In genomic region chrX:103694381-103694780, GRCm38 (mm10) we compare ENCODE assay signal across 9 mouse cellular contexts.
DNase-seq lines count a peak whose midpoint lies in the region; ATAC-seq and TF ChIP-seq lines count a peak whose summit lies in the region.
"Had no signal": no experiment of that assay in that cellular context is flagged by ENCODE, and none has a peak within 500 bp of the region (broad histone marks: within the 10 kb centered on the region; RNA-seq: fewer than 3 reads in every experiment).

No protein-coding gene starts in this region.

- peak overlapping the region; percentile 43 for H3K4me3 ChIP-seq in lung, embryonic 15.5 days
- peak overlapping the region; percentile 48 for H3K4me3 ChIP-seq in forebrain, embryonic 15.5 days
- peak overlapping the region; percentile 46 for H3K4me3 ChIP-seq in limb, embryonic 13.5 days
- peak overlapping the region; percentile 75; the same call in 1 of the 2 replicates for H3K4me3 ChIP-seq in small intestine, adult 2 months (ENCODE audit: low read depth, low read length)

- H3K9me3 ChIP-seq in lung, embryonic 15.5 days = no peaks in the 10 kb centered on the region
- H3K9me3 ChIP-seq in forebrain, embryonic 15.5 days = no peaks in the 10 kb centered on the region
- H3K9me3 ChIP-seq in limb, embryonic 13.5 days = no peaks in the 10 kb centered on the region

- H3K9ac ChIP-seq in lung, embryonic 15.5 days = no peak overlapping the region
- peak overlapping the region; percentile 54; the same call in 1 of the 2 replicates for H3K9ac ChIP-seq in forebrain, embryonic 15.5 days (replicated peaks)
- peak overlapping the region; percentile 59; the same call in 1 of the 2 replicates for H3K9ac ChIP-seq in limb, embryonic 13.5 days

- H3K36me3 ChIP-seq in lung, embryonic 15.5 days = no peaks in the 10 kb centered on the region
- H3K36me3 ChIP-seq in forebrain, embryonic 15.5 days = no peaks in the 10 kb centered on the region
- H3K36me3 ChIP-seq in limb, embryonic 13.5 days = no peaks in the 10 kb centered on the region
- no peaks in the 10 kb centered on the region for H3K36me3 ChIP-seq in small intestine, adult 2 months (ENCODE audit: control insufficient read depth, insufficient read depth, low read length)

- peak overlapping the region; percentile 88 for H3K4me2 ChIP-seq in lung, embryonic 15.5 days
- peak overlapping the region; percentile 83 for H3K4me2 ChIP-seq in forebrain, embryonic 15.5 days (replicated peaks)
- H3K4me2 ChIP-seq in limb, embryonic 13.5 days (replicated peaks) = peak overlapping the region; percentile 75

- intact Hi-C loops in left cerebral cortex, postnatal 14 days (cut with DNase I) = no loop called here

- TF ChIP-seq CTCF in small intestine, adult 2 months (IDR thresholded peaks at IDR 0.05; ENCODE audit: extremely low read depth, insufficient read length, insufficient replicate concordance, low read depth, low read length) = no peak

- 33% methylated on average over 10 of the region's 10 CpGs for WGBS in lung, embryonic 15.5 days
- WGBS in forebrain, embryonic 15.5 days = 29% methylated on average over 10 of the region's 10 CpGs
- 23% methylated on average over 10 of the region's 10 CpGs for WGBS in limb, embryonic 13.5 days
- 53% methylated on average over 10 of the region's 10 CpGs for WGBS in small intestine, adult 2 months

- peaks cover 74% of the 10 kb centered on the region for H3K27me3 ChIP-seq in lung, embryonic 15.5 days
- H3K27me3 ChIP-seq in forebrain, embryonic 15.5 days = peaks cover 38% of the 10 kb centered on the region; the same call in 1 of the 2 replicates
- H3K27me3 ChIP-seq in limb, embryonic 13.5 days = peaks cover 79% of the 10 kb centered on the region
- no peaks in the 10 kb centered on the region for H3K27me3 ChIP-seq in small intestine, adult 2 months (ENCODE audit: control insufficient read depth, insufficient read depth, low read length)

- TF ChIP-seq POLR2A in small intestine, adult 2 months (IDR thresholded peaks at IDR 0.05; ENCODE audit: low read depth, low read length) = no peak

- ATAC-seq in lung, embryonic 15.5 days (ENCODE audit: borderline replicate concordance, extremely low read depth, low FRiP score, low TSS enrichment) = no peak
- ATAC-seq in forebrain, embryonic 15.5 days (replicated peaks) = no peak
- ATAC-seq in limb, embryonic 13.5 days (ENCODE audit: low FRiP score, low read depth) = no peak

- DNase-seq in lung, postnatal 14 days = no peak
- no peak for DNase-seq in left cerebral cortex, postnatal 14 days (ENCODE audit: low spot score in 2 of 2)
- DNase-seq in layer of hippocampus, adult 9-11 months = no peak
- no peak for DNase-seq in cerebellum, adult 8-10 months
- DNase-seq: lung, postnatal 36 days had no signal

- H3K4me1 ChIP-seq in lung, embryonic 15.5 days = peaks cover 5% of the 10 kb centered on the region; the same call in 1 of the 2 replicates
- H3K4me1 ChIP-seq in forebrain, embryonic 15.5 days = peaks cover 10% of the 10 kb centered on the region; the same call in 1 of the 2 replicates
- H3K4me1 ChIP-seq in limb, embryonic 13.5 days = peaks cover 17% of the 10 kb centered on the region
- peaks cover 5% of the 10 kb centered on the region for H3K4me1 ChIP-seq in small intestine, adult 2 months (ENCODE audit: control insufficient read depth, insufficient read depth, insufficient read length, low read length)

- H3K27ac ChIP-seq in lung, embryonic 15.5 days = no peak overlapping the region
- H3K27ac ChIP-seq in forebrain, embryonic 15.5 days (replicated peaks) = no peak overlapping the region
- no peak overlapping the region for H3K27ac ChIP-seq in limb, embryonic 13.5 days
- no peak overlapping the region for H3K27ac ChIP-seq in small intestine, adult 2 months (ENCODE audit: insufficient read depth, low read depth, low read length)
